Mouse (Mus musculus): ENCODE results near the gene Eif5b.

DNA sequence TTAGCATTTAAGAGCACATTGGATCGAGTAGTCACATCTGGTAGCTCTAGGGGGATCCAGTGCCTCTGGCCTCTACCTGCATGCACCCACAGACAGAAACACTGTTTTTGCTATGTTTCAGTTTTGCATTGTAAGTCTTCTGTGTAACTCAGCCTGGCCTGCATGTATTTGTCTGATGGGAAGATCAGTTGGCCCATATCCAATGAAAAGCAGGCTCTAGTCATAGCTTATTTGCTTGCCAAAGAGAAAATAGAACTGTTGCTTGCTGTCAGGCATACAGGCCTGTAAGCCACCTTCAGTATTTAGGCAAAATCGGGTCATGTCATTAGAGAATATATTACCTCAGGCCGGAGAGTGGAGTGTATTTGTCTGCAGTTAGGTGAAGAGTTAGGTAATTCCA is 50.3 kb downstream of the Eif5b start:
- TF ChIP-seq CTCF (IDR thresholded peaks at IDR 0.05; ENCODE audit: control insufficient read depth, insufficient read depth, insufficient read length), result no peak
- TF ChIP-seq MYOD1 (IDR thresholded peaks at IDR 0.05; ENCODE audit: control insufficient read depth, insufficient read length, low read depth), result no peak
- no peak for TF ChIP-seq USF1 (IDR thresholded peaks at IDR 0.05; ENCODE audit: low read depth)
- TF ChIP-seq FOSL1 (IDR thresholded peaks at IDR 0.05; ENCODE audit: insufficient read depth, low read length, poor library complexity, severe bottlenecking), result no peak
- TF ChIP-seq MAX (IDR thresholded peaks at IDR 0.05), result no peak

Measured in C2C12 (cell line).